Mouse (Mus musculus) liver, adult 2 months (tissue): ENCODE measurements around the gene Neu1. TPM values are rescaled to one million over a fixed set of nuclear protein-coding genes. Genes with fewer than 3 reads are reported as not detected.

Experiments used
- DNase-seq: peaks from one replicate; pipeline ENCODE4 v3.0.0-alpha.2; 2011; ENCODE audit warnings: low read depth, low spot score; ENCODE audit errors: extremely low read depth
- H3K27ac ChIP-seq: fragments of 200-500 bp; replicated peaks from 2 replicates; pipeline ENCODE4 v1.5.1; 2012; ENCODE audit warnings: low read depth, mild to moderate bottlenecking, control low read depth, inconsistent platforms, low read length; ENCODE audit not compliant: insufficient read depth
- H3K27me3 ChIP-seq: fragments of 200-500 bp; 2 replicates; pipeline ENCODE4 v1.6.1; 2012; ENCODE audit warnings: mild to moderate bottlenecking, moderate library complexity, low read length, inconsistent platforms; ENCODE audit not compliant: control insufficient read depth, insufficient read depth
- H3K36me3 ChIP-seq: fragments of 200-500 bp; 2 replicates; pipeline ENCODE4 v1.6.1; 2012; ENCODE audit warnings: low read length, inconsistent platforms; ENCODE audit not compliant: control insufficient read depth, insufficient read depth
- H3K4me1 ChIP-seq: fragments of 200-500 bp; 2 replicates; pipeline ENCODE4 v1.6.1; 2011; ENCODE audit warnings: low read length; ENCODE audit not compliant: control insufficient read depth, insufficient read depth
- H3K4me3 ChIP-seq: fragments of 200-500 bp; 2 replicates; pipeline ENCODE4 v1.5.1; 2011; ENCODE audit warnings: low read depth, mild to moderate bottlenecking, control low read depth, low read length, moderate library complexity; ENCODE audit not compliant: insufficient read depth
- H3K79me2 ChIP-seq: fragments of 200-500 bp; 2 replicates; pipeline ENCODE4 v1.6.1; 2012; ENCODE audit warnings: inconsistent platforms, mild to moderate bottlenecking, low read length, moderate library complexity; ENCODE audit not compliant: control insufficient read depth, insufficient read depth
- H3K9ac ChIP-seq: fragments of 200-500 bp; 2 replicates; pipeline ENCODE4 v1.6.1; 2012; ENCODE audit warnings: low read depth, mild to moderate bottlenecking, control low read depth, inconsistent platforms, low read length
- CTCF ChIP-seq: fragments of 200-500 bp; IDR thresholded peaks from 2 replicates; pipeline ENCODE4 v1.5.1; 2011; ENCODE audit warnings: low read depth, low read length, control low read depth
- POLR2A ChIP-seq: fragments of 200-500 bp; IDR thresholded peaks from 2 replicates; pipeline ENCODE4 v1.6.1; 2011; ENCODE audit warnings: low read length, control low read depth; ENCODE audit not compliant: insufficient read depth; ENCODE audit errors: extremely low read depth
- WGBS: fragments of 180-500 bp; shearing (Covaris S2); methylation state at CpG from one replicate; pipeline ENCODE4 v1.1.7; 2018; 5-methylcytosine and 5-hydroxymethylcytosine counted together
- polyA plus RNA-seq: library from polyadenylated mRNA; depleted of rRNA; stranded (reverse); fragments of >200 nt; gene quantifications from 2 replicates; pipeline ENCODE4 v1.2.3, GENCODE M21; 2012
- total RNA-seq: library from RNA; depleted of rRNA; stranded (reverse); fragments of >200 nt; gene quantifications from 2 replicates; pipeline ENCODE4 v1.2.3, GENCODE M21; 2014

Gene Neu1
- total and polyA plus RNA-seq, 2 experiments, result 27.6 to 62.5 TPM

DNA sequence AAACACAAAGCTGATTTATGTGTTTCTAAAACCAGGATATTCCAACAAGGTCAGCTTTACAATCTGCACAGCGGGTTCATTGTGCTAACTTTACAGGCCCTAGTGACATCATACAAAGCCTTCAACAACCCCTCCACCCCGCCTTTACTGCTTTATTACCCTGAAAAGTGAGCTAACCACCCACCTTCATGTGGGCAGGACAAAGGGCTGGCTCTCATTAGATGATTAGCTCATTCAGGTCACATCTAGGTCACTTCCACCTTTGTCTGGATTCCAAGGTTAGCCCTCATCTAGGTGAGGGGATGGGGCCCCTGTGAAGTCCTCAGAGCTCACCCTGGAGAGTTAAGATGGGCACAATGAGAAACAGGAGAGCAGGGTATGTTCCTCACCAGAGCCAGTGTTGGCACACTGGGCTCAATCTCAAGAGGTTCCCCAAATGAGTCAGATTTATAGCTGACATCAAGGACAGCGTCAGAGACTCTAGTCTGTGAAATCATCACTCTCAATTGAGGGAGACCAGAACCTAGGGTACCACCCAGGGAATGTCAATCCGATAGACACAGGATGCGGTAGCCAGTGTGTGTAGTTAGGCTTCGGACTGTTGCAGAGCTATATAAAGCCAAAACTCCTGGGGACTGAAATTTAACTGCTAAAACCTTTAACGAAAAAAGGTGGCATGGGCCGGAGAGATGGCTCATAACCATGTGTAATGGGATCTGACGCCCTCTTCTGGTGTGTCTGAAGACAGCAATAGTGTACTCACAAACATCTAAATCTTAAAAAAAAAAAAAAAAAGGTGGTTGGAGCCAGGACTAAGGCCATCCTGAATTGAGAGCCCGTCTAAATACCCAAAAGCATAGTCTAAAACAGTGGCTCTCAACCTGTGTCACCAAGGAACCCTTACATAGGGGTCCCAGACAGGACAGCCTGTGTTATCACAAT lies 19.7 kb downstream of the Neu1 start:
- Histone ChIP-seq H3K36me3 (peaks cover 7% of the 10 kb centered on the region; the same call in 1 of the 2 replicates), H3K9ac (peak overlapping the region; percentile 86), H3K4me1 (peaks cover 7% of the 10 kb centered on the region), H3K27ac (no peak overlapping the region), H3K4me3 (no peak overlapping the region), H3K79me2 (peaks cover 5% of the 10 kb centered on the region; the same call in 1 of the 2 replicates), H3K27me3 (no peaks in the 10 kb centered on the region)
- WGBS, result 34% methylated on average over 10 of the region's 10 CpGs
- TF ChIP-seq POLR2A (no peak), CTCF (no peak)
- no peak for DNase-seq

DNA sequence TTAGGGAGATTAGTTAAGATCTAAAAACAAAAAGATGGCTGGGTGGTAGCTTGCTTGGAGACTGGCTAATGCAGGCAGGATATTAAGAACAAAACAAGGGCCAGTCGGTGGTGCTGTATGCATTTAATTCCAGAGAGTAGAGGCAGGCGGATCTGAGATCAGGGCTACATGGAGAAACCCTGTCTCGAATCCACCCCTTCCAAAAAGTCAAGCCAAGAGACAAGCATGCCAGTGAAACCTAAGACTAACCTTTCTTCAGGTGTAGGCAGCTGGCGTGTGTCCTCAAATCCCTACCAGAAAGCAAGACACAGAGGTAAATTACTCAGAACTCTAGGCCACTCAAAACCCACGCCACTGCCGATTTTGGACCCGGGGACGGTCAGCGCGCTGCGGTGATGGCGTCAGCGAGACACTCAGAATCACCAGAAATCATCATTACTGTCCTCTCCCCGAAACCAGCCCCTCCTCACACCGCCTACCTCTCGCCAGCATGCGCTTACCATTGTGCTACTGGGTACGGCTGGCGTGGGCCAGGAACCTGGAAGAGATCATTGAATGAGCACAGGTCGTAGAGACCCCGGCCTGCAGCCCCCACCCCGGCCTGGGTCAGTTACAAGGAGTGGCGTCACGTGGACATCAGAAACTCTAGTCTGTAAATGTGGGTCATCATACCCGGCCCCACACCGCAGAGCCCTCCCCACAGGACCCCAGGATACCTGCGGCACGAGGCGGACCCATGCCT lies 20.8 kb downstream of the Neu1 start:
- Histone ChIP-seq H3K27me3 (no peaks in the 10 kb centered on the region), H3K36me3 (peaks cover 7% of the 10 kb centered on the region; the same call in 1 of the 2 replicates), H3K79me2 (peaks cover 5% of the 10 kb centered on the region; the same call in 1 of the 2 replicates), H3K4me3 (peak overlapping the region; percentile 90), H3K4me1 (peaks cover 9% of the 10 kb centered on the region), H3K27ac (peak overlapping the region; percentile 55), H3K9ac (peak overlapping the region; percentile 86)
- WGBS, result 1% methylated on average over 29 of the region's 29 CpGs
- no peak for DNase-seq
- TF ChIP-seq POLR2A (no peak), CTCF (no peak)

DNA sequence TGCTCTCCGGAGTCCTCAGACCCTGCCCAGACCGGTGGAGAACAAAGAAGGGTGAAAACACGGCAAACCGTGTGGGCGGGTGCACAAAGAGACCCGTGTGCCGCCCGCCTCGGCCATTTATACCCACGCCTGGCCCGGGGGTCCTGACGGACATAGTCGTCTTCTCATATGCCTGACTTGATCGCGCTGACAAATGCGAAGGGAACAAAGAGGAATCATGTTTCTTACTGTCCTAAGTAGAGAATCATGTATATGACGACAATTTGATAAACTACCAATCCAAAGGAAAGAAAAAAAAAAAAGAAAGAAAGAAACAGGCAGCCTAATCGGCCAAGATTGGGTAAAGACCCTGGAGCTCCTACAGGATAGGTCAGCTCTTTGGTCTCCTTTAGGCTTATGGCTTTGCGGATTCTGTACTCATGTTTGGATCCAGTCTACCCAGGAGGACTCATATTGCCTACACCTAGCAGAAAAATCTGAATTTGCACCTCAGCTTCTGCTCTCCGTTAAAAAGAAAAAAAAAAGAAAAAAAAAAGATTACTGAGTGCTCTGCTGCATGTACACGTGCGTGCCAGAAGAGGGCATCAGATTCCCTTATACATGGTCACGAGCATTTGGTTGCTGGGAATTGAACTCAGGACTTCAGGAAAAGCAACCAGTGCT lies 21.5 kb downstream of the Neu1 start:
- Histone ChIP-seq H3K27ac (peak overlapping the region; percentile 66), H3K9ac (peak overlapping the region; percentile 86), H3K27me3 (no peaks in the 10 kb centered on the region), H3K36me3 (peaks cover 7% of the 10 kb centered on the region; the same call in 1 of the 2 replicates), H3K4me1 (peaks cover 8% of the 10 kb centered on the region), H3K4me3 (peak overlapping the region; percentile 90), H3K79me2 (peaks cover 5% of the 10 kb centered on the region; the same call in 1 of the 2 replicates)
- TF ChIP-seq CTCF (peak; percentile 52; the same call in 1 of the 2 replicates), POLR2A (peak; percentile 96)
- DNase-seq, result peak; percentile 76
- WGBS, result under 1% methylated on average over 23 of the region's 23 CpGs

DNA sequence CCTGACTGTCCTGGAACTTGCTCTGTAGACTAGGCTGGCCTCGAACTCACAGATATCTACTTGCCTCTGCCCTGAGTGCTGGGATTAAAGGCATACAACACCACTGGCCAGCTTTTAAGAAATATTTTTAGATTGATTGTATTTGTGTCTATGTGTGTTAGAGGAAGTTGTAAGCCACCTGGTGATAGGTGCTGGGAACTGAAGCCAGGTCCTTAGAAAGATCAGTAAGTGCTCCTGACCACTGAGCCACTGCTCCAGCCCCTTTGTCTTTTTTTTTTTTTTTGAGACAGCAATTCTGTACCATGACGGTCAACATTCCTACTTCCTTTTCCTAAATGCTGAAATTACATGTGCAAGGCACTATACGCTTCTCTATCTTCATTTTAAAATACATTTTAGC lies 22.2 kb downstream of the Neu1 start:
- no peak overlapping the region for H3K4me3 ChIP-seq
- no peaks in the 10 kb centered on the region for H3K27me3 ChIP-seq
- TF ChIP-seq POLR2A, result no peak
- TF ChIP-seq CTCF, result no peak
- peaks cover 5% of the 10 kb centered on the region; the same call in 1 of the 2 replicates for H3K79me2 ChIP-seq
- DNase-seq, result no peak
- H3K9ac ChIP-seq, result no peak overlapping the region
- no peak overlapping the region; the same call in 1 of the 2 replicates for H3K27ac ChIP-seq
- 89% methylated on average over 3 of the region's 3 CpGs for WGBS
- H3K36me3 ChIP-seq, result peaks cover 7% of the 10 kb centered on the region; the same call in 1 of the 2 replicates
- H3K4me1 ChIP-seq, result peaks cover 7% of the 10 kb centered on the region

DNA sequence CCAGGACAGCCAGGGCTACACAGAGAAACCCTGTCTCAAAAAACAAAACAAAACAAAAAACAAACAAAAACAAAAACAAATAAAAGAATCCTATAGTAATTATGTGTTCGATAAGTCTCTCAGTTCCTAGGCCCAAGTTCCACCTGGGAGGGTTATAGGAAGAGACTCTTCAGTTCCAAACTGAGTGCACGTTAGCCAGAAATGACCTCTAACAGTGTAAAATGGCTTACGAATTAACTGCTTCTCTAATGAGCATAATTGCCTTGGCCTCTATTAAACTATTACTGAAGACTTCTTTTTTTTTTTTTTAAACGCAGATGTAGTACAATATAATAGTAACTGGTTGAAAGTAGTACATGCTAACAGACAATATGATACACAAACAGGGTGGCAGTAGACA lies 22.9 kb downstream of the Neu1 start:
- Histone ChIP-seq H3K36me3 (peaks cover 7% of the 10 kb centered on the region; the same call in 1 of the 2 replicates), H3K27ac (no peak overlapping the region), H3K4me1 (peaks cover 7% of the 10 kb centered on the region), H3K27me3 (no peaks in the 10 kb centered on the region), H3K79me2 (peaks cover 5% of the 10 kb centered on the region; the same call in 1 of the 2 replicates), H3K4me3 (no peak overlapping the region), H3K9ac (no peak overlapping the region)
- DNase-seq, result no peak
- TF ChIP-seq CTCF, result no peak
- TF ChIP-seq POLR2A, result no peak
- 96% methylated on average over 4 of the region's 4 CpGs for WGBS
